ENCODE assay signal across 18 mouse cellular contexts in the genomic region with DNA sequence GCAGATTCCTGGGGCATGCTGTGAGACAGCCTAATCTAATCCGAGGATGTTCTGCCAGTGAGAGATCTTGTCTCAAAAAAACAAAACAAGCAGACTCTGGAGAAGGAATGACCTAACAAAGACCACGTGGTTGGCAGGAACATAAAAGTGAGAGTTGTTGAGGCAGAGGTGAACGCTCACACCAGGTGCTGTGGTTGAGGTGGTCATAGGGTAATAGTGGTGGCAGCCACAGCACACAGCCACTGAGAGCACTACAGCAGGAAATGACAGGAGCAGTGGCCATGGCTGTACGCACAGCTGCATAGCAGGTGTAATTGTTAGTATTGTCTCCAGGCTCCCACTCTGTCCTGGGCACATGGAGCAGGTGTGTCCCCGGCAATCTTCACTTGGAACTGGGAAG.
"Had no signal": no experiment of that assay in that cellular context is flagged by ENCODE, and none has a peak within 500 bp of the region (broad histone marks: within the 10 kb centered on the region; RNA-seq: fewer than 3 reads in every experiment).

No protein-coding gene starts in this region.

- ATAC-seq: liver, postnatal 0 days had no signal

- H3K4me1 ChIP-seq: limb, embryonic 12.5 days; liver, embryonic 13.5 days; lung, embryonic 15.5 days; midbrain, embryonic 10.5 days; neural tube, embryonic 15.5 days; stomach, embryonic 15.5 days had no signal

- H3K27ac ChIP-seq: limb, embryonic 12.5 days; liver, embryonic 13.5 days; lung, embryonic 15.5 days; macrophage; midbrain, embryonic 10.5 days; neural tube, embryonic 15.5 days; stomach, embryonic 15.5 days had no signal

- H3K9ac ChIP-seq: limb, embryonic 12.5 days; liver, embryonic 13.5 days; liver, postnatal 0 days; lung, embryonic 15.5 days; neural tube, embryonic 15.5 days; stomach, embryonic 15.5 days had no signal

- DNase-seq: kidney, adult 11 months; kidney, postnatal 14 days; liver; liver, embryonic 13.5 days; liver, postnatal 0 days; lung, postnatal 14 days; midbrain, embryonic 14.5 days; retina, postnatal 1 day; right cerebral cortex, postnatal 4 days; spleen, adult 18-20 months; thymus, postnatal 25 days had no signal

- H3K4me2 ChIP-seq: limb, embryonic 12.5 days; liver, embryonic 13.5 days; lung, embryonic 15.5 days; neural tube, embryonic 15.5 days; stomach, embryonic 15.5 days had no signal

- H3K27me3 ChIP-seq: lung, embryonic 15.5 days; neural tube, embryonic 15.5 days; stomach, embryonic 15.5 days had no signal

- H3K36me3 ChIP-seq: limb, embryonic 12.5 days; liver, embryonic 13.5 days; lung, embryonic 15.5 days; midbrain, embryonic 10.5 days; neural tube, embryonic 15.5 days; stomach, embryonic 15.5 days had no signal

- H3K9me3 ChIP-seq: limb, embryonic 12.5 days; liver, embryonic 13.5 days; lung, embryonic 15.5 days; midbrain, embryonic 10.5 days; neural tube, embryonic 15.5 days; stomach, embryonic 15.5 days had no signal

- H3K4me3 ChIP-seq: limb, embryonic 12.5 days; liver, embryonic 13.5 days; lung, embryonic 15.5 days; midbrain, embryonic 10.5 days; myocyte; neural tube, embryonic 15.5 days; stomach, embryonic 15.5 days had no signal
